Mouse (Mus musculus): Measurements from ENCODE around the gene Wipf1.
"Not testable (repeated sequence)": the region's sequence is repeated elsewhere in the genome, so short reads cannot be mapped to it uniquely, and the experiment has no call there.

The Wipf1 gene

DNA sequence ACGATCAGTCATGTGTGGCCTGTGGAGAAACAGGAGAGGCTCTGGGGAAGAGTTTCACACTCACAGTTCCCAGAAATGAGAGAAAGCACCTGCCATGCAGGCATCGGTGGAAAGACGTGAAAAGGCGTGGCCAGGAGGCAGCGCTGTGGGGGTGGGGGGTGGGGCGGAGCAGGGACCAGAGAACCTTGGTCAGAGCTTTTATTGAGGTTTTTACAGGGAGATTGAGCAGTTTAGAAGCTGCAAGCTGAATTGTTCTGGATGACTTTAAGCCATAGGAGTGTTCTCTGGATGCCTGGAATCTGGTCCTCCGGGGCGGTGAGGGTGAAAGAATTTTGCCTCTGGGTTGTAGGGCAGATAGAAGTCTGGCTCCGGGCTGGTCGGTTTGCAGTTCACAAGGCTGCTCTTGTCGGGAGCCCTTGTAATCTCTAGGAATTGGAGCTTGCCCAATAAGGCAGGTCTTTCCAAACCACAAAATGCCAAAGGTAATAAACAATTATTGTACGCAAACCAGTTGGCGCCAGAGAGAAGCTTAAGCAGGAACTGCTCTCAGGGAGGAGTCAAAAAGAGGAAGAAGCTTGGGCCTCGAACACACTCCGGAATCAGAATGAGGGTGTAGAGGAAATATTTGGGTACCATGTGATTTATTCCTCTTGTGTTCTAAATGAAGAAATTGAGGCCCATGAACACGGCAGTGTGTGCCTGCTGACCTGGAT lies 11.1 kb upstream of the Wipf1 start:
- DNase-seq, result no peak

DNA sequence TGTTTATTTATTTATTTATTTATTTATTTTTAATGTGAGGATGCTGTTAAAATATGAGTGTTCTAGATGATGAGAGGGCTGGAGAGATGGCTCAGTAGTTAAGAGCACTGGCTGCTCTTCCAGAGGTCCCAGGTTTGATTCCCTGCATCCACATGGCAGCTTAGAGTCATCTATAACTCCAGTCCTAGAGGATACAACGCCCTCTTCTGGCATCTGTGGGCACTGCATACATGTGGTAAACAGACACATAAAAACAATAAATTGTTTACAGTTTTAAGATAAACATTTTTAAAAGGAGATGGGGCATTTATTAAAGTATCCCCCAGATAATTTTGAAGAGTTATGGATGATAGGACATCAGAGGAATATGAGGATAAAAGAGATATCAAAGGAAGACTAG lies 10.2 kb upstream of the Wipf1 start:
- DNase-seq, result no peak

DNA sequence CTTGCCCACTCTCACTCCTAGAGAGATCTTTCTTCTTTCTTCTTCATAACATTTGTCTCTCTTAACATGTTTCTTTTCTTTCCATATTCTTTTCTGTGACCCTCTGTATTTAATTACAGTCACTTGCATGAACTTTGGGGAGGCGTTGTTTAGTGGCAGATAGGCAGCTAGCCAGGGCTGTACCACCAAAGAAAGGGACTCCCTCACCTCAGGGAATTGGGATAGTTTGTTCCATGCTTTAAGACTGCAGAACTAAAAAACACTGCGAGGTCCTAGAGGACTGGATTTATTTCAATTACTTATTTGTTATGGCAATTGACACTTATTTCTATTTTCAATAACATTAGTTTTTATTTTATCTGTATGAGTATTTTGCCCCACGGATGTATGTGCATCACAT lies 9.6 kb upstream of the Wipf1 start:
- no peak for DNase-seq

DNA sequence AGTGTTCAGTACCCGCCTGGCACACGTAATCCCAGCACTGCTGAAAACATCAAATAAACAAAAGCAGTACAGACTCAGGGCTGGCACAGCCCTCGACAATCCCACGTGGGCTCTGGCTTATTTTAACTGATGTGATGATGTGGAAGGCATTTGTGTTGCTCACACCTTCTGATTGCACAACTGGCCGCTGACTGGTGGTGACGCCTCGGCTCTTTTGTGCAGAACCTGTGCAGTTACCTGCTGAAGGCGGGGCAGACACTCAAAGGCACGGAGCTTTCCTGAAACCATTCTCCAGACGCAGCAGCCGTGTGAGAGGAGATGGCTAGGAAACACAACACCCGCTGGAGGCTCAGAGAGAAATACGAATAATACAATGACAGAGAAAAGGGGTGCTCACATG lies 9.1 kb upstream of the Wipf1 start:
- no peak for DNase-seq

DNA sequence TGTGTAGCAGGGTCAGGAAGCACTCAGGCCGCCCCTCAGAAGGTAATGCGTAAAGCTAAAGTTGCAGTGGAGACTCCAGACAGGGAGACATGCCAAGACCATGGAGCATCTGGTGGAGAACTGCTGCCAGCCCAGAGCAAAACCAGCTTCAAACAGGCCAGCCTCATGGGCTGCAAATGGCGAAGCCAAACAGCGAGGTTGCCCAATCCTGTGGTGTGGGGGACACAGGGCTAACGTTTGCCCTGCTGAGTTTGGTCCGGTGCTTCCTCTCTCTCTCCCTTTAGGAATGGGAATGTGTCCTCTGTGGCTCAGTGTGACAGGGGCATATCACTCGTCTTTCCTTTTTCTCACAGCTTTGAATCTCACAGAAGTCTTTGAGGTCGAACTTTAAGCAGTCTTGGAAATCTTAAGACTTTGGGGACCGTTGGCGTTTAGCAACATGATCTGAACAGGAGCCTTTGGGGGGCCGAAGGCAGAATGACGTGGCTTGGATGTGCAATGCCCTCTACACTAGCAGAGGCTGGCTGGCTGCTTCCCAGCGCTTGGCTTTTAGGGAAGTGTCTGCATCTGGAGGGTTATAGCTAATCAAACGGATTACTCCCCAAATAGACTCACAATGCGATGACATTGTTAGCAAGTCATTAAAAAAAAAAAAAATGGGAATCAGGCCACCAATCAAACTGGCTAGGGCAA lies 6.7 kb upstream of the Wipf1 start:
- no peak for DNase-seq

DNA sequence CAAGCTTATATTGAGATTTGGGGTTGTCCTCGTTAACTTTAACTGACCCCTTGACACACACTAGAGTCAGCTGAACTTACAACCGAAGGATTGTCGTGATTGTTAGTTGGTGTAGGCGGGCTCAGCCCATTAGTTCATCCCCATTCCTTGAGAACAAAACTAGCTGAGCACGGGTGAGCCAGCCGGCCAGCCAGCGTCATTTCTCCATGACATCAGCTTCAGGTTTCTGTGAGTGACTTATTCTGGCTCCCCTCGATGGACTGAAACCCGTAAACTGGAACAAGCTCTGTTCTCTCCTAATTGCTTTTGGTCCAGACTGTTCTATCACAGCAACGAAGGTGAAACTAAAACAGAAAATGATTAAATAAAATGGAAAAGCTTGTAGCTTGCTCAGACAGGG lies 5.2 kb upstream of the Wipf1 start:
- no peak for DNase-seq

DNA sequence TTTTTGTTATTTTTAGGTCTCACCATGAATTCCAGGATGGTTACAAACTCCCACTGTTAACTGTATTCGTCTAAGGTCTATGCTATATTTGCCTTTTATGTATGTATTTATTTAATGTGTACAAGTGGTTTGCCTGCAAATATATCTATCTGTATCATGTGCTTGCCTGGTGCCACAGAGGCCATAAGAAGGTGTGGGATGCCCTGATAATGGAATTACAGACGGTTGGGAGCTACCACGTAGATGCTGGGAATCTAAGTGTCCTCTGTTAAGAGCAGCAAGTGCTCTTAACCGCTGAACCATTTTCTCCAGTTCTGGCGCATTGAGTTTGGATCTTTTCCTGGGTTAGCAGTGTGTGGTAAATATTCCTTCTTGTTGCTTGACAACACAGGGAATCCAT lies 953 bp upstream of the Wipf1 start:
- no peak for DNase-seq

DNA sequence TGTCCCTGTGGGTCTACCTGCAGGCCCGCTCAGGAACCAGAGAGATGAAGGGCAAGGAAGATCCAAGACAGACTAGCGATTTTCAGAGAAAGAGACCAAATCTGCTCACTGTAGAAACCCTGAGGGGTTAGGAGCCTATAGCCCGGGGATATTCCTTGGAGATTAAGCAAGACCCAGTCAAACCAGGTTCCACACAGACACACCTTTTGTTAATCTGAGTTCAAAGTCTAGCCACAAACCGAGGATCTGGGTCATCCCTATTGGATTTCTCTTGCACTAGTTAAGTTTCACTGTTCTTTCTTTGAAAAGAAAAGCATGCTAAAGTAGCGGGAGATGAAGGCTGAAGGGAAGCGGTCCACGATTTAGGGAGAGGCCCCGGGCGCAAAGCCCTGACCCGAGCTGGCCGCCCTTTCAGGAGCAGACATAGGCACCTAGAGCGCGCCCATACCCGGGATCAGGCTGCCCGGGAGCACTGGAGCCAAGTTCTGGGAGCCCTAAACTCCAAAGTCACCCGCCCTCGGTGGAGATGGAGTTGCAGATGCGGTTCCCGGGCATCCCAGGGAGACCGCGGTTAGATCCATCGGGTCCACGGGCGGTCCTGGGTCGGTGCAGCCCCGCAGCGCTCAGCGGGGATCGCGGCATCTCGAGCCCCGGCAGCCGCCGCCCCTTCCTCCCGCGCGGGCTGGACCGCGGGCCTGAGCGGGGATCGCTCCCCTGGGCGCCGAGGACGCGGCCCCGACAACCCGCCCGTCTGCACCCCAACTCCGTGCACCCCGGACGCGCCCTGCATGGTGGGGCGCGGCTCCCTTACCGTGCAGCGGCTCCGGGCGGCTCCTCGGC lies 798 bp downstream of the Wipf1 start:
- peak; percentile 5 for DNase-seq

DNA sequence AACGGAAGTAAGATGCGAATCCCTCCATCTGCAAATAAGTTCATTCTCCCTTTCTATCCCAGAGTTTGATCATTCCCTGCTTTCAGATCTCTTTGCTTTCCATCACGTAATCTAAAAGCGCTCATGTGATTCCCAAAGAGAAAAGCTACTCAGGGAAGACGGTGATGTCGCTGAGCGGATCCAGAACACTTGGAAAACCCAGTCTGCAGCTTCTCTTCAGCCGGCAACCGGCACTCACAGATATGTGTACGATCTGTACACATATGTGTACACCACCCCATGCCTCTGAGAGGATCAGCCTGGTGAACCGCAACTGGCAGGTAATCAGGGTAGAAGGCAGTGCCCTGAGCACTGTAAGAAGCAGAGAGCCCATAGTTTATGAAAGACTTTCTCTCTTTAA lies 1.6 kb downstream of the Wipf1 start:
- no peak for DNase-seq

DNA sequence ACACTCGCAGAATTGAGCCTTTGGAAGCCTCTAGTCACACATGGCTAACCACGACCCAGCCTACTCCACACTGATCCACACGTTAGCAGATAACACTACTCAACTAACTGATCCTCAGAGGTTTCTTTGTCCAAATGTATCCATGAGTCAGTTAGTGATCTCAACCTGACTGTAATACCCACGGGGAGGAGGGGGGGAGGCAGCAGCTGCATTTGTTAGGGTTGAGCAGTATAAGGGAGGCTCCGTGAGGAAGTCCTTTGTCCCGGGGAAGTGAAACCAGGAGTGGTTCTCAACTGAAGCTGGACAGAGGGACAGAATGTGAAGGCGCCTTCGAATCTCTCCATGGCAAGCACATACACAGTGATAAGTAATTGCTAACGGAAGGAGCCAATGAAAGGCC lies 2.8 kb downstream of the Wipf1 start:
- DNase-seq, result no peak

DNA sequence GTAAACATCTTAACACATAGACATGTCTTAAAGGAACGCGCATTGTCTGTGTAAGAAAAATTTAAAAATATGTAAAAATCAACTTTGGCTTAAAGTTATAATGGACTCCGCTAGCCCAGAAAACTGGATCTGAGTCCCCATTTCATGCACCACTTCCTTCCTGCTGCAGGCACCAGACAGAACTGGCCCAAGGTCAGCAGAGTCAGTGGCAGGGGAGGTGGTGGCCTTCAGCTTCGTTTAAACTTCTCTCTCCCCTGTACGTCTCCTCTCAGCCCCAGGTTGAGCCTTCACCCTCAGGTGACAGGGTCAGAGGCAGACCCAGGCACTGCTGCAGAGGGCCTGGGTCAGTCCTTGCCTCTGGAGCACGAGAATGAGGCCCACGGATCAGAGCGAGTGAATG lies 6.6 kb downstream of the Wipf1 start:
- no peak for DNase-seq

DNA sequence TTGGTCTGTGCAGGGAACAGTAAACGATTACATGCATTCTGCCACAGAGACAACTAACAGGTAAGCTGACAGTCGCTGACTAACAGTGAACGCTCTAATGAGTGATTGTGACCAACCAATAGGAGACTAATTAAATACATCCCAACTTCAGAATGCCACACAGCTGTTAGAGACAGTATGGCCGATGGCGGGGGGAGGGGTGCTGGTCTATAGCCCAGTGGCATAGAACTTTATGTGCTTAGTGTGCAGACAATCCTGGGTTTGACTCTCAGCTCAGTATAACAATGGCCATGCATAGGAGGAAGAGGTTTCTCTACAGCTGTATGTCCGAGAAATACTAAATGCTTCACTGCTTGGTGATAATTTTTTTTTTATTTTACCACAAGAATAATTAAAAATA lies 7.2 kb downstream of the Wipf1 start:
- DNase-seq, result no peak

DNA sequence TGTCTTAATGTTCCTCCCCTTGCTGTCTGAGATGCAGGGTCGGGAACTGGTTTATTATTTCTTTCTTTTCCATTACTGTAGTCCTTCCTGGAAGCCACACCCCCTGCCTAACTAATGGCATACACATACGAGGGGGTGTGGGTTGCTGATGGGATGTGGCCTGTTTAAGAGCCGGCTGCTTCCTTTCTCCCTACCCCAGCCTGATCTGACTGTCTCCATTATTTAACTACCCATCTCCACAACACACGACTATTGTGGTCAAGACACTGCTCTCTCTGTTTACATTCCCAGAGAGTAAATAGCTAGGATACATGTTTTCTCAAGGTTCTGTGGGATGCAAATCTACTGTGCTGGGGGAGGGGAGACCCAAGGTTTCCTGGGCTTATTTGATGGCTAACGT lies 7.8 kb downstream of the Wipf1 start:
- DNase-seq, result no peak

DNA sequence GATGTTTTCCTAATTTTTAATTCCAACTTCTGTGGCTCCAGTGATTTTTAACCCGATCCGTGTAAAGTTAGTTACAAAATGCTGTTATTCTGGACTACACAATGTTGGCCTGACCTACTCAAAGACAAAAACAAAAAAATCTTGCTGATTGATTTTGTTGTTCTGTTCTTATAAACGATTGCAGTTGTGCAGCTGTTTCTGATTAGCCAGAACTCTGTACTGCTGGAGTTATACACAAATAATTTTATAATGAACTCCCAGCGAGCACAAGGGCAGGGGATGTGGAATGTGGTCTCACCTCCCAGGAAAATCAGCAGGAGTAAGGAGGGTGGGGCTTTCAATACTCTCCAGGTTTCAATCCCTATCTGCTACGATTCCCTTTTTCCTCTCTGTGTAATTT lies 10.6 kb downstream of the Wipf1 start:
- no peak for DNase-seq

DNA sequence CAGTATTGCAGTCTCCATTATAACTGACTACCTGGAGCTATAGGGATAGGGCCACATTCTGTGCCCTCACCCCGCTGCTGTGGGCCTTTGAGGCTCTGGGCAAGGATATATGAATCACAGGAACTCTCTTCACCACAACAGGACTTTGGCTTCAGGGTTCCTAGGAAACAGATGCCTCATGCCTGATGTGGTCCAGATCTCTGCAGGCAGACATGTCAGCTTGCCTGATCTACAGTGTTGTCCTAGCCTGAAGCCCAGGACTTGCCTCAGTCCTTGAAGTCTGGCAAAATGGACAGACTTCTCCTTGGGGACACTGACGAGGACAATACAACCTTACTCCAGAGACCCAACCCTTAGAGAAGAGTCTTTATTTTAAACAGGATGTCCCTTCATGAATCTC lies 11.2 kb downstream of the Wipf1 start:
- no peak for DNase-seq

DNA sequence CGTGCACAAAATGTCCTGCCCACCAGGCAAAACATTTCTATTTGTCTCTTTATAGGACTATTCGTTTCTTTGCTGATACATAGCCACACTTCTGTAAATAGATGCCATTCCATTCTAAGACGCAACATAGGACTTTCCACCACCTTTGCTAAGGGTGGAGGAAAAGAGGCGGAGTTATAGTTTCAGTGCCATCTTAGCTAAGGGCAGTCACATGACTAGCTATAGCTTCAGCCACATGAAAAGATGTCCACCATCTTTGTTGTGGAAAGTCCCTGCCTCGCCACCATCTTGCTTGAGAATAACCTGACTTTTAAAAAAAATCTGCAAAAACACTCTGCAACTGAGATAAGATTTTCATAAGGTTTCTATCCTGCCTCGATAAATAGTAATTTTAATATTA lies 15.4 kb downstream of the Wipf1 start:
- no peak for DNase-seq

DNA sequence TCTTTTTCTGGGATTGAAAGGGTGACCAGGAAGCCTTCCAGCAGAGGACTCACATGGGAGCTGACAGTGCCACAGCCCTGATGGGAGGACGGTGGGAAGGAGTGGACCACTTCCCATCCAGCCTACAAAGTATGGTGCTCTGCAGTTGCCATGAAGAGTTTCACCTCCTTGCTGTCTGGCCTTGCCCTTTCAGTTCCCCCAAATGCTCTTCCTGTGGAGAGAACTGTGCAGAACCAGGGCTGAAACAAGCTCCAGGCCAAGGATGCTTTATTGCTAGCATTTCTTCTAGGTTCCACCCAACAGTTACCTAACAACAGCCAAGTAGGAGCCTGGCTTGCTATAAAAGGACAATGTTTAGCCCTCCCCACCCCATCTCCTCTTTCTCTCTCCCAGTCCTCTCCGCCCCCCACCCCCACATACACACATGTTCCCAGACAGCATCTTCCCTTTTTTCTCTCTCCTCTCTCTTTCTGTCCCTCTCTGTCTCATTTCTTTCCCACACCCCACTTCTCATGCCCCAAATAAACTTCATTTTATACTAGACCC lies 16.3 kb downstream of the Wipf1 start:
- no peak for DNase-seq

DNA sequence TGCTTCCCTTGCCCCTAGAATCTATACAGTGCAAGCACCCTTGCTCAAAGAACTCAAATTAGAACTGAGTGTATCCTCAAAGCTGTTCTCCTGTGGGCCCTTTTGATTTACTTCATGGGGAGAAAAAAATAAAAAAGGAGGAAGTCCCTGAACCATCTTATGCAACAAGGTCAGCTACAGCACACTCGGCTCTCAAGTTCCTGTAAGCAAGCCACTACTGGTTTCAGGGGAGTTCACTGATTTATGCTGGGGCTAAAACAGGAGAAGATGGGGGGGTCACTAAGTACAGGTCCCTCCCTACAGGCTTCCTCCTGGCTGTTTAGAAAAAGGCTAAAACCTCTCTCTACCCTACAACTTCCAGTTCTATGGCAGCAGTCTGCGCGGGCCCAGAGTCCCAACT lies 17.5 kb downstream of the Wipf1 start:
- no peak for DNase-seq

DNA sequence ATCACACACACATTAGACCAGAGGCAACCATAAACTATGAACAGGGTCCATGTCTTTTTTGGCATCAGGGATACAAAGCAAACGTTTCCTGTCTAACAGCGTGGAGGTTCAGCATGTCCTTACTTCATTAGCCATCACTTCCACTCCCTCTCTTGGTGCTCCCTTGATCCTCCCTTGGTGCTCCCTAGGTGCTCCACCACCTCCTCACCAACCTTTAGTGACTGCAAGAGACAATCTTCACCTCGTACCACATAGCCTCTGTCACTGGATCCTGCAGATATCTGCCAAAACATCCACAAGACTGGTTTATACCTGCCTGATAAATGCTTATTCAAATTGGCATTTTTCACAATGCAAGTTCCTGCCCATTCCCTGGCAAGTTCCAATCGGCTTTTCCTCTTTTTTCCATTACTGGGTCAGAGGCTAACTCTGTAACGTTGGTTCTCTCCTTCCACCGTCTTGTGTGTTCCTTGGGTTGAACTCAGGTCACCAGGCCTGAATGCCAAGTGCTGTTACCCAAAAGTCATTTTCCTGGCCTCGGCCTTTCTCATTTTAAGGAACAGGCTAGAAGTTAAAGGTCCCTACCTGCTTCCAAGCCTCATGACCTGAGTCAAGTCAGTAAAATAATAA lies 18.7 kb downstream of the Wipf1 start:
- DNase-seq, result no peak

DNA sequence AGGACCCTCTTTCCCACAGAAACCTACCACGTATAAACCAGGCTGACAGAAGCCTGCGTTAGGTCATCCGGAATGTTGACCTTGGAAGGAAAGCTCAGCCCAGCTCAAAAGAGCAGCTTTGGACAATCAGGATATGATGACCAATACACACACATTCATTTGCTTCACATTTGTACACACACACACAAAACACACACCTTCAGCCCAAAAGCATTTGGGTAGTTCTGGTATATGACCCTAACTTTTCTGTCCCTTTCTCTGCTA lies 19.6 kb downstream of the Wipf1 start:
- no peak for DNase-seq

DNA sequence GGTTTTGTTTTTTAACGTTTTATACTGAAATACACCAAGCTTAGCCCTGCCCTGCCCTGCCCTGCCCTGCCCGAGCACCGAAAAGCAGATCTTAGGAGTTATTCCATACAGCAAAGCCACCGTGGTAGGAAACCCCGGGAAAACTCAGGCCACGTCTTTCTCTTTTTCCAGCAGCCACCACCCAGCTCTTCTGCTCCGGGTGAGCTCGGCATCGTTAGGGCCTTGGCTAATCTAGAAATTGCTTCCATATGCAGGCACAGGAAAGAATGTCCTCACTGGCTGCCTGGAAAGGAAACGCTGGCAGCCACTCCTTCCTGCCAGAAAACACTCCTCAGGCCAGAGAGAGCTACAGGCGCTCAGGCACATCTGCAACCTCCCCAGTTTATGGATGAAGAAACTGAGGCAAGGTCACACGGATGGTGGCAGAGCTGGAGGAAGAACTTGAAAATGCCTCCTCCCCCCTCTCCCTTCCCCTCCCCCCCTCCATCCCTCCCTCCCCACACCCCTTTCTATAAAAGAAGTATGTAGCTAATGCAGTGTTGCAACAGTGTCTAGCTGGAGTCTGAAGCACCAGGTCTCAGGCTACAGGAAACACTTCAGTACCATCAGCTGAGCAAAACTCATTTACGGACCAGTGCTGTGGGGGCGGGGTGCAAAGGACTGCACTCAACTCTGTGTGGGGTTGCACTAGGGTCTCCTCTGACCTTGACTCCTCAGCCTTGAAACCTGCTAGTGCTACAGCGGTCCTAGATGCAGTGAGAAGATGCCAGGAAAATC lies 20.1 kb downstream of the Wipf1 start:
- no peak for DNase-seq

DNA sequence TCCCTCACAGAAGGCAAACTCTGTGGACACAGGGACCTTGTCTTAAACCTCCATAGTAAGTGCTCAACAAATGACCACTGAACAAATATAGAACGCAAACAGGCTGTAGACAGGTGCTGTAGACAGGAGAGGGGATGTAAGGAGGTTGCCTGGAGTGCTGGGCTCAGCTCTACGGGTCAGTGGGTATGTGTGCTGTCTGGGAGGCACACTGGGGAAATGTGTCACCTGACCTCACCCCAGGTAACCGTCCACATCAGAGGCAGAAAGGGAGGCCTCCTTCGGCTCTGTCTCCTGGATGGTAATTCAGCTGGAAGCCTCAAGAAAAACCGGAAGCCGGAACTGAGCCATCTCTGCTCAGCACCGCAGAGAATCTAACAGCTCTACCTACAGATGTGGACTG lies 21.6 kb downstream of the Wipf1 start:
- DNase-seq, result no peak

DNA sequence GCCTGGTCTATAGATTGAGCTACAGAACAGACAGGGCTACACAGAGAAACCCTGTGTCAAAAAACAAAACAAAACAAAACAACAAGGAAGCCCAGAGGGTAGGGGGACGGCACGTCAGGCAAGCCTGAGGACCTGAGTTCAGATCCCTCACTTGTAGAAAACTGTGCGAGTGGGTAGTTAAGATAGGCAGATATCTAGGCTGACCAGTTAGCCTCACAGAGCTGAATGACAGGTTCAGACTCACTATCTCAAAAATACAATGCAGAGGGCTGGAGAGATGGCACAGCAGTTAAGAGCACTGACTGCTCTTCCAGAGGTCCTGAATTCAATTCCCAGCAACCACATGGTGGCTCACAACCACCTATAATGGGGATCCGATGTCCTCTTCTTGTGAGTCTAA lies 23.2 kb downstream of the Wipf1 start:
- not testable (repeated sequence) for DNase-seq
